In the genomic region with DNA sequence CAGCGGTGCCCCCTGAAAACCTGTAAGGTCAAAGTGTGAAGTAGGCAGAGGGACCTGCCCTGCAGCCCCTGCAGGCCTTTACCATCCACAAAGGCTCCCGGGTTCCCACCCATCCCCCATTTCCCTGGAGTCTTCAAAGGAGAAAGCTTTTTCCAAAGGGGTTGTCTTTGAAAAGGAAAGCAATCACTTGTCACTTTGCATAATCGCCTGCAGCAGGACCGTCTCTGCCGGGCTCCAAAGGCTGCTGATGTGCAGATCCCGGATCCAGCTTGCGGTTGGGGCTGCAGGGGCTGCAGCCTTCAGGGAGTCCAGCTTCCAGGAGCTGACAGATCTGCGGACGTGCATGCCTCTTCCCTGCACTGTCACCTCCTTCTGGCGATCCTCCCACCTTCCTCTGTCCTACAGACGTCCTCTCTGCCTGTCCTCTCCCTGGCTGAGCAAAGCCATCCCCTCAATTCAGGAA, we compare ENCODE assay signal across 11 mouse cellular contexts. TPM values are rescaled to one million over a fixed set of nuclear protein-coding genes. Genes with fewer than 3 reads are reported as not detected.
A peak's percentile ranks its signal among the peaks of the same experiment; 100 is the strongest.
DNase-seq lines count a peak whose midpoint lies in the region; ATAC-seq and TF ChIP-seq lines count a peak whose summit lies in the region.
"Had no signal": no experiment of that assay in that cellular context is flagged by ENCODE, and none has a peak within 500 bp of the region (broad histone marks: within the 10 kb centered on the region; RNA-seq: fewer than 3 reads in every experiment).

No protein-coding gene starts in this region.

- H3K9me3 ChIP-seq in heart, embryonic 13.5 days: no peaks in the 10 kb centered on the region
- no peaks in the 10 kb centered on the region for H3K9me3 ChIP-seq in ES-E14 (ENCODE audit: control insufficient read depth, insufficient read depth, low read depth, low read length)
- H3K9me3 ChIP-seq in forebrain, embryonic 14.5 days (replicated peaks; ENCODE audit: control insufficient read depth, low read length): no peaks in the 10 kb centered on the region
- H3K9me3 ChIP-seq in midbrain, embryonic 11.5 days (ENCODE audit: control insufficient read depth, low read length): no peaks in the 10 kb centered on the region
- H3K9me3 ChIP-seq: embryonic facial prominence, embryonic 15.5 days had no signal

- H3K36me3 ChIP-seq in heart, embryonic 13.5 days: peaks cover 37% of the 10 kb centered on the region
- H3K36me3 ChIP-seq in ES-E14 (ENCODE audit: control insufficient read depth, insufficient read depth, low read length, poor library complexity, severe bottlenecking): no peaks in the 10 kb centered on the region; the same call in 1 of the 2 replicates
- H3K36me3 ChIP-seq in forebrain, embryonic 14.5 days (ENCODE audit: control insufficient read depth, insufficient read depth, low read length): 0 out of 2 replicates have a peak, but pooled peaks cover 8% of the 10 kb centered on the region
- H3K36me3 ChIP-seq in midbrain, embryonic 11.5 days (ENCODE audit: control insufficient read depth, insufficient read depth, low read length): peaks cover 4% of the 10 kb centered on the region; the same call in 1 of the 2 replicates

- 4% methylated on average over 11 of the region's 11 CpGs for WGBS in heart, embryonic 13.5 days
- whole genome bisulfite sequencing in forebrain, embryonic 14.5 days: under 1% methylated on average over 11 of the region's 11 CpGs
- WGBS in midbrain, embryonic 11.5 days: 1% methylated on average over 11 of the region's 11 CpGs

- no peak overlapping the region for H3K27ac ChIP-seq in heart, embryonic 13.5 days (replicated peaks)
- H3K27ac ChIP-seq in ES-E14 (ENCODE audit: insufficient read depth, low read depth, low read length, poor library complexity, severe bottlenecking): no peak overlapping the region
- H3K27ac ChIP-seq in forebrain, embryonic 14.5 days (ENCODE audit: low read depth, low read length): 0 out of 2 replicates have a peak overlapping the region, but pooled peaks have one; percentile 22
- H3K27ac ChIP-seq in midbrain, embryonic 11.5 days (ENCODE audit: low read depth, low read length): peak overlapping the region; percentile 89
- H3K27ac ChIP-seq: embryonic facial prominence, embryonic 15.5 days had no signal

- H3K4me3 ChIP-seq in heart, embryonic 13.5 days: peak overlapping the region; percentile 17; the same call in 1 of the 2 replicates
- H3K4me3 ChIP-seq in ES-E14 (ENCODE audit: insufficient read depth in 1 of 2, low read depth in 1 of 2, low read length in 2 of 2, poor library complexity in 1 of 2, severe bottlenecking in 1 of 2): no peak overlapping the region
- H3K4me3 ChIP-seq in forebrain, embryonic 14.5 days (ENCODE audit: low read depth, low read length): no peak overlapping the region
- no peak overlapping the region for H3K4me3 ChIP-seq in midbrain, embryonic 11.5 days (ENCODE audit: low read depth, low read length)
- H3K4me3 ChIP-seq: embryonic facial prominence, embryonic 15.5 days had no signal

- peaks cover 18% of the 10 kb centered on the region; the same call in 1 of the 2 replicates for H3K27me3 ChIP-seq in heart, embryonic 13.5 days (replicated peaks)
- H3K27me3 ChIP-seq in forebrain, embryonic 14.5 days (replicated peaks; ENCODE audit: control insufficient read depth, insufficient read depth, low read length): no peaks in the 10 kb centered on the region
- no peaks in the 10 kb centered on the region for H3K27me3 ChIP-seq in midbrain, embryonic 11.5 days (ENCODE audit: control insufficient read depth, insufficient read depth, low read length)

- H3K4me2 ChIP-seq in heart, embryonic 13.5 days: peak overlapping the region; percentile 57
- peak overlapping the region; percentile 23 for H3K4me2 ChIP-seq in forebrain, embryonic 14.5 days (ENCODE audit: low read length)
- H3K4me2 ChIP-seq in midbrain, embryonic 11.5 days: peak overlapping the region; percentile 38
- H3K4me2 ChIP-seq: embryonic facial prominence, embryonic 15.5 days had no signal

- 0 out of 2 replicates have a peak overlapping the region, but pooled peaks have one; percentile 44 for H3K9ac ChIP-seq in heart, embryonic 13.5 days
- no peak overlapping the region for H3K9ac ChIP-seq in ES-E14 (ENCODE audit: insufficient read depth, low read depth, low read length, poor library complexity, severe bottlenecking)
- H3K9ac ChIP-seq in forebrain, embryonic 14.5 days (ENCODE audit: low read length): peak overlapping the region; percentile 29; the same call in 1 of the 2 replicates
- peak overlapping the region; percentile 57 for H3K9ac ChIP-seq in midbrain, embryonic 11.5 days (ENCODE audit: low read length)
- H3K9ac ChIP-seq: embryonic facial prominence, embryonic 15.5 days had no signal

- in situ Hi-C loops in ES-E14 (cut with MboI; ENCODE audit: low sequenced_read_pairs in 2 of 2, unreplicated experiment in 2 of 2): no loop called here

- no peak for DNase-seq in heart, adult 8-10 months (ENCODE audit: low spot score)
- peak; percentile 83 for DNase-seq in ES-E14 (ENCODE audit: low read depth, low spot score)
- DNase-seq in forebrain, embryonic 14.5 days (ENCODE audit: low spot score): peak; percentile 65
- peak; percentile 97 for DNase-seq in midbrain, embryonic 11.5 days (ENCODE audit: low spot score, missing footprints)
- DNase-seq in left cerebral cortex, adult 9 months (ENCODE audit: low spot score in 2 of 2): no peak
- no peak for DNase-seq in cerebellum, adult 9-10 months
- no peak for DNase-seq in left cerebral cortex, adult 8-10 months (ENCODE audit: low spot score in 2 of 2)
- DNase-seq: adrenal gland, postnatal 10 days had no signal

- no peak for ATAC-seq in heart, embryonic 13.5 days (ENCODE audit: extremely low read depth, insufficient number of reproducible peaks, low FRiP score, low TSS enrichment)
- ATAC-seq in forebrain, embryonic 14.5 days: peak; percentile 60
- ATAC-seq in midbrain, embryonic 11.5 days (ENCODE audit: low FRiP score): peak; percentile 81

- H3K4me1 ChIP-seq in heart, embryonic 13.5 days: peaks cover 17% of the 10 kb centered on the region
- peaks cover 0 to 6% of the 10 kb centered on the region in 2 experiments; a peak in 2 of 4 replicates for H3K4me1 ChIP-seq in ES-E14 (ENCODE audit: control insufficient read depth in 2 of 2, insufficient read depth in 2 of 2, low read length in 2 of 2, poor library complexity in 1 of 2)
- peaks cover 26% of the 10 kb centered on the region for H3K4me1 ChIP-seq in forebrain, embryonic 14.5 days (ENCODE audit: control insufficient read depth, insufficient read depth, low read length)
- H3K4me1 ChIP-seq in midbrain, embryonic 11.5 days (ENCODE audit: control insufficient read depth, insufficient read depth, low read length): peaks cover 55% of the 10 kb centered on the region

TF ChIP-seq in ES-E14, 5 proteins besides CTCF, POLR2A, EP300 and RAD21:
- no peak for TF ChIP-seq ZNF384 (IDR thresholded peaks at IDR 0.05; ENCODE audit: low read depth, low read length)
- TF ChIP-seq MAFK (IDR thresholded peaks at IDR 0.05; ENCODE audit: insufficient read depth, low read depth, low read length): 0 out of 2 replicates have a peak, but pooled peaks have one; percentile 24

RNA-seq across cellular contexts. Expression of a gene that starts 6.0 kb away (rescaled TPM):
- polyA plus RNA-seq in heart, embryonic 13.5 days (2015; fragmentation: Nextera tagmentation; extraction: Ambion mirVana): not detected in 2 replicates
- total RNA-seq in heart, adult 8-10 months (2022): not detected
- not detected in 2 replicates for total RNA-seq in ES-E14 (2012; rRNA removed)
- 0.31 TPM in 1 of 2 replicates, not detected in the other for polyA plus RNA-seq in forebrain, embryonic 14.5 days (2014; fragmentation: Nextera tagmentation; extraction: Ambion mirVana)
- polyA plus RNA-seq in midbrain, embryonic 11.5 days (2014; fragmentation: Nextera tagmentation; extraction: Ambion mirVana): not detected in 2 replicates
- under 1 TPM in 3 of 4 experiments, not detected in 1; 0.21 to 0.53 (median 0.35) TPM for total RNA-seq in left cerebral cortex, adult 8-10 months (2022)
- total RNA-seq: adrenal gland, postnatal 10 days; heart, postnatal 14 days had no signal
- polyA plus RNA-seq: embryonic facial prominence, embryonic 15.5 days had no signal

RNA-seq across cellular contexts. Expression of a gene that starts 12.2 kb away (rescaled TPM):
- polyA plus RNA-seq in heart, embryonic 13.5 days (2015; fragmentation: Nextera tagmentation; extraction: Ambion mirVana): not detected in 2 replicates
- total RNA-seq in heart, adult 8-10 months (2022): not detected
- not detected in 2 replicates for total RNA-seq in ES-E14 (2012; rRNA removed)
- polyA plus RNA-seq in forebrain, embryonic 14.5 days (2014; fragmentation: Nextera tagmentation; extraction: Ambion mirVana): not detected in 2 replicates
- polyA plus RNA-seq in midbrain, embryonic 11.5 days (2014; fragmentation: Nextera tagmentation; extraction: Ambion mirVana): 0.33 TPM in 1 of 2 replicates, not detected in the other
- total RNA-seq in left cerebral cortex, adult 8-10 months (2022): under 1 TPM; 0.38 to 0.56 (median 0.54) TPM
- total RNA-seq: adrenal gland, postnatal 10 days; heart, postnatal 14 days had no signal

RNA-seq across cellular contexts. Expression of a gene that starts 39.2 kb away (rescaled TPM):
- polyA plus RNA-seq in heart, embryonic 13.5 days (2015; fragmentation: Nextera tagmentation; extraction: Ambion mirVana): 18.2 and 18.6 TPM in 2 replicates
- total RNA-seq in heart, adult 8-10 months (2022): 10 to 100 TPM; 22.2 to 27.6 (median 25.6) TPM
- total RNA-seq in ES-E14 (2012; rRNA removed): 18.5 and 24.0 TPM in 2 replicates
- polyA plus RNA-seq in forebrain, embryonic 14.5 days (2014; fragmentation: Nextera tagmentation; extraction: Ambion mirVana): 19.6 and 20.0 TPM in 2 replicates
- polyA plus RNA-seq in midbrain, embryonic 11.5 days (2014; fragmentation: Nextera tagmentation; extraction: Ambion mirVana): 17.9 and 22.3 TPM in 2 replicates
- 10 to 100 TPM; 34.9 to 45.5 (median 39.6) TPM for total RNA-seq in left cerebral cortex, adult 8-10 months (2022)

RNA-seq across cellular contexts. Expression of a gene that starts 50.4 kb away (rescaled TPM):
- 6.4 and 7.6 TPM in 2 replicates for polyA plus RNA-seq in heart, embryonic 13.5 days (2015; fragmentation: Nextera tagmentation; extraction: Ambion mirVana)
- total RNA-seq in heart, adult 8-10 months (2022): 1 to 10 TPM; 3.2 to 4.1 (median 3.4) TPM
- total RNA-seq in ES-E14 (2012; rRNA removed): 4.0 and 8.3 TPM in 2 replicates
- 3.1 and 3.9 TPM in 2 replicates for polyA plus RNA-seq in forebrain, embryonic 14.5 days (2014; fragmentation: Nextera tagmentation; extraction: Ambion mirVana)
- polyA plus RNA-seq in midbrain, embryonic 11.5 days (2014; fragmentation: Nextera tagmentation; extraction: Ambion mirVana): 2.5 and 3.7 TPM in 2 replicates
- total RNA-seq in left cerebral cortex, adult 8-10 months (2022): 1 to 10 TPM; 5.0 to 7.3 (median 6.1) TPM

Comparison
In these comparisons a context has a peak if more than half of its experiments do, and no peak if none do; other contexts are left out.
1. H3K27ac ChIP-seq: peak in forebrain, embryonic 14.5 days (single experiment) and midbrain, embryonic 11.5 days (single experiment); none in heart, embryonic 13.5 days (single experiment) and ES-E14 (single experiment).
2. DNase-seq: peak in ES-E14 (single experiment), forebrain, embryonic 14.5 days (single experiment) and midbrain, embryonic 11.5 days (single experiment); none in heart, adult 8-10 months (single experiment), left cerebral cortex, adult 9 months (0 of 2), cerebellum, adult 9-10 months (single experiment) and left cerebral cortex, adult 8-10 months (0 of 2).
3. Peak in every context shown above with its lines, with median percentiles within 50 percentile points of each other: H3K4me2 ChIP-seq.